Mouse (Mus musculus): Measurements from ENCODE around the gene Cldn9.

Gene Cldn9

DNA sequence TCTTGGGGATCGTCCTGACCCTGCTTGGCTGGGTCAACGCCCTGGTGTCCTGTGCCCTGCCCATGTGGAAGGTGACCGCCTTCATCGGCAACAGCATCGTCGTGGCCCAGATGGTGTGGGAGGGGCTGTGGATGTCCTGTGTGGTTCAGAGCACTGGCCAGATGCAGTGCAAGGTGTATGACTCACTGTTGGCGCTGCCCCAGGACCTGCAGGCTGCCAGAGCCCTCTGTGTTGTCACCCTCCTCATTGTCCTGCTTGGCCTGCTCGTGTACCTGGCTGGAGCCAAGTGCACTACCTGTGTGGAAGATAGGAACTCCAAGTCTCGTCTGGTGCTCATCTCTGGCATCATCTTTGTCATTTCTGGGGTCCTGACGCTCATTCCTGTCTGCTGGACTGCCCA is 2.7 kb downstream of the Cldn9 start:
- no peak for DNase-seq (ENCODE audit: inconsistent ontology term)

DNA sequence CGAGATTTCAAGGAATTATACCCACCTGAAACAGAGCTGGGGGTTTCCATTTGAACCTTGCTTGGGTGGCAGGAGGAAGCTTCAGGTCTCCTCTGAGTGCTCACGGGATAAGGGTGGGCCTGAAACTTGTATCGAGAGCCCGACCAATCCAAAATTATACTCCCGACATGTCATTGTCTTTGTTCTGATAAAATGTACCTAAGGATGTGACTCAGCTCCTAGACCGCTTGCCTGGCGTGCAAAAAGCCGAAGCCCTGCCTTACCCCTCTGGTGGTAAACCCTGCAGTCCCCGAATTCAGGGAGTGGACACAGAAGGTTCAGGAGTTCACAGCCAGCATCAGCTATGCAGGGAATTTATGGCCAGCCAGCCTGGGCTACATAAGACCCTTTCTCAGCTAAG is 3.5 kb downstream of the Cldn9 start:
- DNase-seq (ENCODE audit: inconsistent ontology term), result no peak

DNA sequence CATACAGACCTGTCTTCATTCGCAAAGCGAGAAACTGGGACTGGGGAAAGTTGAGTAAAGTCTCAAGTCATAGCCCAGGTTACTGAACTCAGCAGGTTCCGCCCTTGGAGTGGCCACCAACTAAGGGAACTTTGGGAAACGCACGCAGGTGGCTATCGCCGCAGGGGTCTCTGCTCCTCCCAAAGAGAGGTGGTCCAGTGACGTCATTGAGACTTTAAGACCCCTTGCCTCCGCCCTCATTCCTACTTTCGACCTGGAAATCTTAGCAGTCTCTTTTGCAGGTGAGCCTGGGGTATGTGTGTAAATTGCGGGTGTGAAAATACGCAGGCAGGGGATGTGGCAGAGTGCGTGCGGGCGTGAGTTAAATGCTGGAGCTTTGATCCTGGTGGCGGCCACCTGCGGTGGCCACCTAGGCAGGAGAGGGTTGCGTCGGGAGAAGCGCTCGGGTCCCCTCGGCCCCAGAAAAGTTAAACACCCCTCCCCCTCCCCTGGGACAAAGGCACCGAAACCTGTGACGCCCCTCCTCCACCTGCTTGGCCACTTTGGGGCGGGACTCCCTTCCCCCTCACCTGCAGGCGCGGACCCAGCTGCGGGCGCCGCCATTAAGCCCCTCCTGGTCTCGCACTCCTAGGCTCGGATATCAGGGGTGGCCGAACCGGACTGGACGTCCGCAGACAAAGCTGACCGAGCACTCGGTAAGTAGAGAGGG is 4.5 kb downstream of the Cldn9 start, which contains the start of gene Cldn6:
Gene Cldn6 (plus strand): TSS at position 123 of the 709 bp plus-strand sequence.
- no peak for DNase-seq (ENCODE audit: inconsistent ontology term)

DNA sequence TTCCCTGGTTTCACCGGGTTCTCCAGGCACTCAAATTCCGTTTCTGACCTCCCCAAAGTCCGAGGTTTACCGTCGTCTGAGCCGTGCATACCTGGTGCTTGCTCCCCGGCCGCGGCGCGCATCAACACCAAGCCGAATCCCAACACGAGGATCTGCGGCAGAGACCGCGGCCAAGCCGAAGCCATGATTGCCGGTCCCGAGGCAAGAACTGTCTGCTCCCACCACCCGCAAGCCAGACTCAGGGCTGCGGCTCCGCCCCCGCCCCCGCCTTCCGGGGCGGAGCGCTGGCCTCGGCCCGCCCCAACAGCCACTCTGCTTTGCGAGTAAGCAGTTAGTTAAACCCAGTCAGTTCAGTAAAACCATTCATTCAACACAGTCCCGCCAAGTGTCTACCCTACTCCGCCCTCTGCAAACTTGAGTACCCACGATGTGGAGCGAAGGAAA is 6.6 kb downstream of the Cldn9 start, which contains the start of gene Tnfrsf12a:
Gene Tnfrsf12a (minus strand): TSS at position 233 of the 444 bp plus-strand sequence.
- peak; percentile 96 for DNase-seq (ENCODE audit: inconsistent ontology term)

DNA sequence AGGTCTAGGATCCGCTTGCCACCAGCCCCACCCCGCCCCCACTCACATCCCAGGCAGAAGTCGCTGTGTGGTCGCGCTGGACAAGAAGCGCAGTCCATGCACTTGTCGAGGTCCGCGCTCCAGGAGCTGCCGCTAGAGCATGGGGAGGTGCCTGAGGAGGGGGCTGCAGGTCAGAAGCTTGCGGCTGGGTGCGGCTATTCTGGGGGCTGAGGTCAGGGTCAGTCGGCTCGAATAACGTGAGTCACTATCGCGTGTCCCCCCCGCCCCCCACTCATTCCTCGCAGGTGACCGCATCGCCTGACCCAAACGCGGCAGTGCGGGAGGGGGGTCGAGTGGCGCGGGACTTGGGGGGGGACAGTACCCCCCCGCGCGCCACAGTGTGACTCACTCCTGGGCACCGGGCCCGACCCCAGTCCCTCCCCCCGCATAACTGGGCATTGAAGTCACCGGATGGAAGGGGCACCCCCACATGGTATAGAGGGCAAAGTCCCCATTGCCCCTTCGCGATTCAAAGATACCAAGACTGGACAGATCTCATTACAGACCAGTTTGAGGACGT is 7.3 kb downstream of the Cldn9 start:
- DNase-seq (ENCODE audit: inconsistent ontology term), result peak; percentile 96

DNA sequence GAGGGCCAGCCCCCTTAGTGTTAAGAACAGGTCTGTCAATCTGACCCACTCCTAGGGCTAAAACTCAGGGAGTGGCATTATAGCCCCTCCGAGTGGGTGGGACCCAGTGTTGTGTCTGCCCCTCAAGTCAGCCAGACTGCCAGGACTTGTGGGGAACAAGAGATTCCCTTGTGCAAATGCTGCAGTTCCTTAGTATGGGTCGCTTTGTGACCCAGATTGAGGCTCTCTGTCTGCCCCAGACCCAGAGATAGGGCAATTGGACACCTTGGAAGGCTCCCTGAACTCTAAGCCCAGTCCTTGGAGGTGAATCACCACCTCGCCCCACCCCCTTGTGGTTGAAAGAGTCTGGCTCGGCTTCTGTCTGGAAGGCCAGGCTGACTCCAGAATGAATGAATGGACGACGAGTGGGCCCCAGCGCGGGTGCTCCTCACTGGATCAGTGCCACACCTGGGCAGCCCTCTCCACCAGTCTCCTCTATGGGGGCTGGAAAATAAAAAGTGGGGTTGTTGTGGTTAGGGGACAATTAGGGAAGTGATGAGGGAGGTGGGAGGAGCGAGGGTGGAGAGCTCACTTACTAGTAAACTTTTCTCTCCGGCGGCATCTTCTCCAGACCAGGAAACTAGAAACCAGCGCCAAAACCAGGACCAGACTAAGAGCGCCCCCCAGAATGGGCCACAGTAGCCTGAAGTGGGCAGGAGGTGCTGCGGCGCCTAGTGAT is 8.1 kb downstream of the Cldn9 start:
- DNase-seq (ENCODE audit: inconsistent ontology term), result peak; percentile 98

DNA sequence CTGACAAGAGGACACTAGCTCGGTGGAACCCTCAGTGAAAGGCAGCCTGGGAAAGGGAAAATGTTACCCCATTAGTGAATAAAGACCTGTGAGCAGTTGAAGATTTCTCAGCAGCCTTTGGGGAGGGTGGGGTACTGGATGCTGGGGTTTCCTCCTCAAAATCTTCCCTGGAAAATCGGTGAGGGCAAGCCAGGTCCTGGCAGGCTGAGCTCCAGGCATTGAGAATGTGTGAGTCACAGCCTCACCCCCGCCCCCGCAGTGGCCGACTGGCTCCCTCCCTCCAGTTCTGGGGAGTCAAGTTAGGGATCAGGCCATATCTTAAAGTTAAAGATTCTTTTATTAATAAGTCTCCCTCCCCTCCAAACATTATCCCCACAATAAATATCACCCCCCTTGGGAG is 8.7 kb downstream of the Cldn9 start:
- peak; percentile 97 for DNase-seq (ENCODE audit: inconsistent ontology term)

DNA sequence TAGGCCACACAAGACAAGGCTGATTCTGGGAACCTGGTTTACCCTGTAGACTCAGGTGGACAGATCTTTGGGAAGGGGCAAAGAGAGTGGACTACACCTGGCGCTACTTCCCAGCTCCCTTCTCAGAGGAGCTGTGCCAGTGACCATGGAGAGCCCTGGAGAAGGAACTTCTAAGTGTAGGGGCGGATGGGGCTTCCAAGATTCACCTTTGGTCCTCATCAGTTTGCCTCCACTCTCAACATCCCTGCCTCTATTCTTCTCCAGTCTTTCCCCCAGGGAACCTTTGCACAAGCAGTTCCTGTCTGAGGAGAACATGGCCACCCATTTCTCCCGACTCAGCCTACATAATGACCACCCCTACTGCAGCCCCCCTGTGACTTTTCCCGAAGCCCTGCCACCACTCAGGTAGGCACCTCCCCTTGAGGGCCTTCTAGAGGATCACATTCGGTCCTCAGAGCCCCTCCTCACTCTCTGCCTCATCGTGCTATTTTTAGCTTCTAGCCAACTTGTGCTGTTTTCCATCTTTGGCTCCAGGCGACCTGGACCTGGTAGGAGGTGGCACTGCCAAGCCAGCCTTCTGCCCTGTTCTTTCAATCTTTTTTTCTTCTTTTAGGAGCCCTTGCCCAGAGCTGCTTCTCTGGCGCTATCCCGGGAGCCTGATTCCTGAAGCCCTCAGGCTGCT is 9.4 kb downstream of the Cldn9 start:
- peak; percentile 56 for DNase-seq (ENCODE audit: inconsistent ontology term)

DNA sequence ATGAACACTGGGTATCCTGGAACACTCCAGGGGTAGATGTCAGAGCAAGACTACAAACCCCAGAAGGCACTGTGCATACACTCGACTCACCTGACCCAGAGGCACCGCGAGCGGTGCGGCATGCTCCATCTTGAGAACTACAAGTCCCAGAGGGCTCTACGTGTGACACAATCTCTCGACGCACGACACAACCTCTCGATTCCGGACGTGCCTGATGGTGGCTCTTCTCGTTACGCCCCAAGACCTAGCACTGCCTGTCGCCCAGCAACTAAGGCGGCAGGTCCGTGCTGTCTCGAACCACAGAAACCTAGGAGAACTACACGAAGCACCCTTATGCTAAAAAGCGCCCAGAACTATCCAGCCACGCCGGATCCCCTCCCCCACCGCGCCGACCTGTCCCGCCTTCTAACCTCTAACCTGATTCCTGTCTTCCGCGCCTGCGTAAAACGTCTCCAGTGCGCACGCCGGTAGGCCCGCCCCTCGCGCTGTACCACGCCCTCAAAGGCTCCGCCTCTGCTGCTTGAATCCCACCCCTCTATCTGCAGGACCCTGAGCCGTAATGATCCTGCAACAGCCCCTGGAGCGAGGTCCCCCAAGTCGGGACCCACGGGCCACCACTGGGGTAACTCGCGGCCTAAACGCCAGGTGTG is 10.3 kb downstream of the Cldn9 start, which contains the start of the genes Hcfc1r1 and Thoc6:
Gene Hcfc1r1 (plus strand): TSS at position 173 of the 650 bp plus-strand sequence.
Gene Thoc6 (minus strand): TSS at position 459 of the 650 bp plus-strand sequence.
- DNase-seq (ENCODE audit: inconsistent ontology term), result peak; percentile 93

DNA sequence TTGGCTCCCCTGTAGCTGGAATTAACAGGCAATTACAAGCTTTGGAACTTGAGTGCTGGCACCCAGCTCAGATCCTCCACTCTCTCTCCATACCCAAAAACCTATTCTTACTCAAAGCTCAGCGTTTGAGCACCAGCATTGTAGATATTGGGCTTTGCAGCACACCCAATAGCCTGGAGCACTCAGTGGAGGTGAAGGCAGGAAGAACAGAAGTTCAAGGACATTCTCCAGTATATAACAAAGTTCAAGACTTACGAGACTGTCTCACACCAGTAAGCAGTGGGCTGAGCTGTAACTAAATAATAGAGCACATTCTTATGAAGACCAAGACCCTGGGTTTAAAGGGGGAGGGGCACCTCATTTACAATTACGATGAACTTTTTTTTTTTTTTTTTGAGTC is 11.1 kb downstream of the Cldn9 start:
- DNase-seq (ENCODE audit: inconsistent ontology term), result no peak

DNA sequence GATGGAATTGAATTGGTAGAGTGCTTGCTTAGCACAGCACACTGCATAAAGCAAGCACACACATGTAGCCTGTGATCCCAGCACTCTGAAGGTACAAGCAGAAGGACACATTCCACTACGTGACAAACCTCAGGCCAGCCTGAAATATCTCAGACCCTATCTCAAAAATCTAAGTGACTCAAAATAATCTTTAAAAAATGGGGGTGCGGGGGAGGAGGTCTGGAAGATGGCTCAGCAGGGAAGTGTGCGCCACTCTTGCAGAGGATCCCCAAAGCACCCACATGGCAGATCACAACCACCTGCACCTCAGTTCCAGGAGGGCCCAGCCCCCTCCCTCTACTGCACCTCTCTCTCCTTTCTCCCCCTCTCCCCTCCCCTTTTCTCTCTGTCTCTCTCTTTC is 12.3 kb downstream of the Cldn9 start:
- no peak for DNase-seq (ENCODE audit: inconsistent ontology term)

DNA sequence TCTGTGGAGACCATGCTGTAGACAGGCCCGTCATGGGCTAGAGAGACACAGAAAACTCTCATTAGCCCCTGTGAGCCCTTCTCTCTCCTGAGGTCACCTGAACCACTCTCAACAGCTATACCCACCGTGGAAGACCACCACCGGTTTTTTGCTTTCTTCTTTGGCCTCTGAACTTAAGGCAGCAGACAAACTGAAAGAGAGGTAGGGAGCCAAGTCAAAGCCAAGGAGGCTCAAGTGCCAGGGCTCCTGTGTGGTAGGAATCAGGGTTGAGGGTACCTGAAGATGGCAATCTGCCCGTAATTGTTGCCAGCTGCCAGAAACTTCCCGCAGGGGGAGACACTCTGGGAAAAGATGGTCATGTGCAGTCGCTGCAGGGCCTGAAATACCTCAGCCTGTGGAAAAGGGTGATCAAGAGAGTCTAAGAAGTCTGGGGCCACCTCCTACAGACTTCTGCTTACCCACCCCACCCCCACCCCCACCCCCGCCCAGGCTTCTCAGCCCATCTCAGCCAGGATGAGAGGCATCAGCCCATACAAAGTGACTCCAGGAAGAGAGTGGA is 13.2 kb downstream of the Cldn9 start:
- DNase-seq (ENCODE audit: inconsistent ontology term), result no peak

DNA sequence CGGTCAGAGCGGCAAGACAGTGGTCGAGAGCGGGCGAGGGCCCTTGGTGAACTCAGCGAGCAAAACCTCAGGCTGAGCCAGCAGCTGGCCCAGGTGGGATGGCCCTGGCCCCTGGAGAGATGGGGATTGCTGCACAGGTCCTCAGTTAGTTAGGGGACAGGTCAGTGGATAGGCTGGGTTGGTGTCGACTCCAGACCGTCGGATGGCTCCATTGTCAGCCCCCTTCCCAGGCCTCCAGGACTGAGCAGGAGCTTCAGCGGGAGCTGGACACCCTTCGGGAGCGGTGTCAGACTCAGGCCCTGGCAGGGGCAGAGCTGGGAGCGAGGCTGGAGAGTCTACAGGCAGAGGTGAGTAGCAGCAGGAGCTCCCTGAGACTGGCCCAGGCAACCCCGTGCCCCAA is 18.3 kb downstream of the Cldn9 start:
- DNase-seq (ENCODE audit: inconsistent ontology term), result no peak

DNA sequence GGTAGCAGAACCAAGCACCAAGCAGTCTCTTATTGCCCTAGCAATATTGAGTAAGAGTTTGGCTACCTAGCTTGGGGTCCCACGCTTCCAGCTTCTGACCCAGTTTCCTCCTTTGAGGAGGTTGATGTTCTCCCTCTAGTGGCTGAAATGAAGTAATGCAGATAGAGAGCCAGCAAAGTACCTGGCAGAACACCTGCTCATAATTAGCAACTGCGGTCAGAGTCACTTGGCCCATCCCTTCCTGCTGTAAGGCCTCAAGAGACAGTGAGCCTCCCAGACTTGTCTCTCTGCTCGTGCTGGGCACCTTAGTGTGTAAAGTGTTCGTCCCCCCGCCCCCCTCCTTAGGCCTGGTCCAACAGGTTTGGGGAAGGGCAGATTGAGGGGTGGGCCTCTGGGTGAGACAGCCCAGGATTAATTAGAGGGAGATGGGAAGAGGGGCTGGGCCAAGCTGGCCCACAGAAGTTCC is 19.2 kb downstream of the Cldn9 start:
- peak; percentile 54 for DNase-seq (ENCODE audit: inconsistent ontology term)

DNA sequence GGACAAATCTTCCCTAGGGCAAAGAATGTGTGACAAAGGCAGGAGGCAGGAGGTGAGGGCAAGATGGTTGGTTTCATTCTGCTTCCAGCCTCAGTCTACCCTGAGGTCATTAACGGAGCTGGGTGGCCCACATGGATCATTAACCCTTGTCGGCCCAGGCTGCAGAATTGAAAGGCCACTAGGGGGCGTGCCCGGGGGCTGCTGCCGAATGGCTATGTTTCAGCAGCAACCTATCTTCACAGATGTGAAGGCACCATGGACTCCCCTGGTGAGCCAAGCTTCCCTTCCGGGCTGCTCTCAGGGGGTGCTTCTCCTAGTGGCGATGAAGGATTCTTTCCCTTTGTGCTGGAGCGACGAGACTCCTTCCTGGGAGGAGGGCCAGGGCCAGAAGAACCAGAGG is 22.3 kb downstream of the Cldn9 start:
- no peak for DNase-seq (ENCODE audit: inconsistent ontology term)

DNA sequence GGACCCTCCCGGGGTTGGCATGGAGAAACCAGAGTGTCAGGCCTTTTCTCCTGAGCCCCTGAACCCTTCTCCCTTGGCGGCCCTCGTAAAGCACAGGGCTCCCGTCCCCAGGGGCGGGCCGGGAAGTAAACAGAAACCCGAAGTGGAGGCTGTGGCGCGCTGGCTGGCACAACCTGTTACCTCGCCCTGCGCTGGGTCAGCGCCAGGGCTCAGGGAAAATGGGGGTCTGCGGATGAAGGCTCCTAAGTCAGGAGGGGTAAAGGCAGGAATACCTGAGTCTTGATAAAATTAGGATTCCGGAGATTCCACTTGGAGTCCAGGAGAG is 23.0 kb downstream of the Cldn9 start:
- no peak for DNase-seq (ENCODE audit: inconsistent ontology term)

DNA sequence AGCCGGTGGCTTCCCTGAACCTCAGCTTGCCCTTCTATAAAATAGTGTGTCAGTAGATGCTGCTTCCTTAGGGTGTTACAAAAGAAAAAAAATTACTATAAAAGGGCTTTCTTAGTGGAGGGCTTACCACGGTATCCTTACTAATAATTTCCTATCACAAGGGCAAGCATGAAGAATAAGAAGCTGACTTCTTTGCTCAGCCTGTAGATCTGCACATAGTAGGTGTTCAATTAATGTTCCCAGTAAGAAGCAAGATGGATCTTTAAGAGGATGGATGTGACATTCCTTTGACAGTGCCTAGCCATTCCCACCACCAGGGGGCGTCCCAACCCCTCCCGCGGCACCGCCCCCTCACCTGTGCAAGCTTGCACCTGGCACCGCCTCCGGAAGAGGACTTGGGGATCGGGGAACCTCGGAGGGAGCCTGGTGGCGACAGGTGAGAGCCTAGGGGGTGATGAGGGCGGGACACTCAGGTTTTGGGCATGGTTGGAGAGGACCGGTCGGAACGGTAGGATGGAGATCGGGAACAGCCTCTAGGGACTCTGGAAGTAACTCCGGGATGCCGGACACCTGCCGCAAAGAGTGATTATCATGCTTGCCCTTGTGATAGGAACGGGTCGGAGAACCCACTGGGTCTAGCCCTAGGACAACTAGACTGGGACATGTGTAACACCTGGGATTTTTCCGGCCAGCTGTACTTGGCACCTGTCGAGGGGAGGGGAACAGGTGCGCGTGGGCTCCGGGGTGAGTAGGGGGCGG is 23.5 kb downstream of the Cldn9 start, which contains the start of gene Bicdl2:
Gene Bicdl2 (plus strand): TSS at position 390 of the 759 bp plus-strand sequence.
- DNase-seq (ENCODE audit: inconsistent ontology term), result no peak

DNA sequence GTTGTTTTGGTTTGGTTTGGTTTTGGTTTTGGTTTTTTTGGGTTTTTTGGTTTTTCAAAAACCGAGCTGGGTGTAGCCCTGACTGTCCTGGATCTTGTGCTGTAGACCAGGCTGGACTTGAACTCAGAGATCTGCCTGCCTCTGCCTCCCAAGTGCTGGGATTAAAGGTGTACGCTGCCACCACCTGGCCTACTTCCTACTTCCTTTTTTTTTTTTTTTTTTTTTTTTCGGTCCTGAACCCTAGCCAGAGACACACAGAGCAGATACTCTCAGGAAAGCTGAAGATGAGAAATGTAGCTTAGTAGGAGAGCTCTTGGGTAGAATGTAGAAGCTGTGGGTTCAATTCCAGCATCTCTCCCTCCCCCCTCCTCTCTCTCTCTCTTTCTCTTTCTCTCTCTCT is 25.4 kb downstream of the Cldn9 start:
- DNase-seq (ENCODE audit: inconsistent ontology term), result no peak

DNA sequence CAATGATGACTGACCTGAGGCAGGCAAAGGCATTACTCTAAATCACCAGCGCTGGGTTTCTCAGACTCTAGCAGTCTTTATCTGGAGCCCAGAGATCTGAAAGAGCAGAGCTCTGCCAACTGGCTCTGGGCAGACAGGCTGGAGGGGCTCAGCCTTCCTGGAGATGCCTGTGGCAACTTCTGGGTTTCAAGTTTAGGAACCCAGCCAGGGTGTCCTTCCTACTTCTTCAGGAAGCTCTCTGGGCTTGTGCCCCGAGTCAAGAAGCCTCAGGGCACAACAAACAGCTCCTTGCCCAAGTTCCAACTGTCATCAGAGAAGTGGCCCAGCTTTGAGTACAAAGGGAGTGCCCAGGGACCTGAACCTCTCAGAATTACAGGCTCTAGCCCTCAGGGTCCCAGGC is 29.4 kb downstream of the Cldn9 start:
- DNase-seq (ENCODE audit: inconsistent ontology term), result no peak

DNA sequence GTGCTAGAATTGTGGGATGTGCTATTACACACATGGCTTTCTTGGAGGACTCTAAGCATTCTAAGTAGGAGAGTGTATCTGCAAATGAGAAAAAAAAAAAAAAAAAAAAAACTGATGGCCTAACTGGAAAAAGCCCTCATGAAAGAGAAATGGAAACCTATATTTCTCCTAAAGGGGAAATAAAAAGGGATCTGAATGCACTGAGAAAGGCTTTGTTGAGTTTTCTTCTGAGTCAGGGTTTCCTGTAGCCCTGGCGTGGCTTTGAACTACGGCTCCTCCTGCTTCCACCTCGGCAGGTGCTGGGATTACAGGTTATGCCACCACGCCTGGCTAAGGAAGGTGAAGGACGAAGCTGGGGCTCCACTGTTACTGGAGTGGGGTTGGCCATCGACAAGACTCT is 29.8 kb downstream of the Cldn9 start:
- no peak for DNase-seq (ENCODE audit: inconsistent ontology term)

All from Muller cell, postnatal 12 days (primary cell).